ENCODE assay signal across 8 mouse cellular contexts in genomic region chr12:4817361-4818101, GRCm38 (mm10). TPM values are rescaled to one million over a fixed set of nuclear protein-coding genes. Genes with fewer than 3 reads are reported as not detected.
A peak's percentile ranks its signal among the peaks of the same experiment; 100 is the strongest.
DNase-seq lines count a peak whose midpoint lies in the region; ATAC-seq and TF ChIP-seq lines count a peak whose summit lies in the region.

Gene Sf3b6, plus strand, starts transcription at chr12:4817544.

- peaks cover 26% of the 10 kb centered on the region for H3K79me3 ChIP-seq in C2C12 (ENCODE audit: low read depth)

- under 1% methylated on average over 49 of the region's 49 CpGs for WGBS in heart, embryonic 11.5 days (ENCODE audit: insufficient replicate concordance)
- under 1% methylated on average over 49 of the region's 49 CpGs for WGBS in kidney, embryonic 16.5 days
- under 1% methylated on average over 49 of the region's 49 CpGs for WGBS in liver, adult 2 months

- H3K4me2 ChIP-seq in heart, embryonic 11.5 days: peak within 1 kb of the TSS; percentile 94
- H3K4me2 ChIP-seq in kidney, embryonic 16.5 days (replicated peaks; ENCODE audit: low read depth, low read length): peak within 1 kb of the TSS; percentile 83
- H3K4me2 ChIP-seq in myocyte (ENCODE audit: low read depth): peak within 1 kb of the TSS; percentile 95

- H3K36me3 ChIP-seq in C2C12 (ENCODE audit: control insufficient read depth, insufficient read depth) (peaks cover 23% of the 10 kb centered on the region), myocyte (ENCODE audit: control insufficient read depth, insufficient read depth) (peaks cover 21% of the 10 kb centered on the region)
- peaks cover 35% of the 10 kb centered on the region for H3K36me3 ChIP-seq in erythroblast, embryonic 14.5 days (ENCODE audit: control insufficient read depth)
- H3K36me3 ChIP-seq in heart, embryonic 11.5 days (ENCODE audit: control insufficient read depth, insufficient read depth, low read length): peaks cover 3% of the 10 kb centered on the region; the same call in 1 of the 2 replicates
- peaks cover 21% of the 10 kb centered on the region for H3K36me3 ChIP-seq in kidney, embryonic 16.5 days (ENCODE audit: insufficient read depth, low read length)
- H3K36me3 ChIP-seq in liver, adult 2 months (ENCODE audit: control insufficient read depth, insufficient read depth, low read length): peaks cover 17% of the 10 kb centered on the region
- H3K36me3 ChIP-seq in splenic B cell, adult 2 months (ENCODE audit: control insufficient read depth, insufficient read depth, low read length, poor library complexity, severe bottlenecking): peaks cover 10% of the 10 kb centered on the region; the same call in 1 of the 2 replicates

- DNase-seq in brain, embryonic 14.5 days (ENCODE audit: low read depth): peak; percentile 99
- peak; percentile 92 for DNase-seq in liver, adult 2 months (ENCODE audit: extremely low read depth, low read depth, low spot score)
- DNase-seq in splenic B cell, adult 2 months (ENCODE audit: low read depth, low spot score): peak; percentile 98

- H3K27me3 ChIP-seq in C2C12 (ENCODE audit: control insufficient read depth, insufficient read depth, insufficient read length): no peaks in the 10 kb centered on the region
- H3K27me3 ChIP-seq in erythroblast, embryonic 14.5 days (ENCODE audit: control insufficient read depth): peaks cover 6% of the 10 kb centered on the region
- no peaks in the 10 kb centered on the region for H3K27me3 ChIP-seq in heart, embryonic 11.5 days (ENCODE audit: control insufficient read depth, insufficient read depth, low read length)
- no peaks in the 10 kb centered on the region for H3K27me3 ChIP-seq in kidney, embryonic 16.5 days (ENCODE audit: insufficient read depth, low read length)
- H3K27me3 ChIP-seq in liver, adult 2 months (ENCODE audit: control insufficient read depth, insufficient read depth, low read length): no peaks in the 10 kb centered on the region
- no peaks in the 10 kb centered on the region for H3K27me3 ChIP-seq in myocyte (ENCODE audit: control insufficient read depth, insufficient read depth, insufficient read length)
- no peaks in the 10 kb centered on the region for H3K27me3 ChIP-seq in splenic B cell, adult 2 months (ENCODE audit: control insufficient read depth, insufficient read depth, low read length, poor library complexity, severe bottlenecking)

- H3K9ac ChIP-seq in heart, embryonic 11.5 days (ENCODE audit: low read depth, low read length): peak within 1 kb of the TSS; percentile 82
- peak within 1 kb of the TSS; percentile 87 for H3K9ac ChIP-seq in kidney, embryonic 16.5 days (replicated peaks; ENCODE audit: low read length)
- peak within 1 kb of the TSS; percentile 69 for H3K9ac ChIP-seq in liver, adult 2 months (ENCODE audit: low read depth, low read length)

- peak; percentile 92 for ATAC-seq in heart, embryonic 11.5 days (replicated peaks; ENCODE audit: insufficient number of reproducible peaks, low FRiP score, low TSS enrichment)
- ATAC-seq in kidney, embryonic 16.5 days (ENCODE audit: low FRiP score, low TSS enrichment): peak; percentile 98

- TF ChIP-seq CTCF in C2C12 (IDR thresholded peaks at IDR 0.05; ENCODE audit: control insufficient read depth, insufficient read depth, insufficient read length): no peak
- TF ChIP-seq CTCF in brain, embryonic 14.5 days (IDR thresholded peaks at IDR 0.05; ENCODE audit: borderline replicate concordance, extremely low read depth, insufficient read depth, insufficient read length): no peak
- TF ChIP-seq CTCF in liver, adult 2 months (IDR thresholded peaks at IDR 0.05; ENCODE audit: low read depth, low read length): no peak

- H3K4me1 ChIP-seq in erythroblast, embryonic 14.5 days (ENCODE audit: control insufficient read depth): peaks cover 37% of the 10 kb centered on the region
- 0 out of 2 replicates have a peak, but pooled peaks cover 3% of the 10 kb centered on the region for H3K4me1 ChIP-seq in heart, embryonic 11.5 days (ENCODE audit: control insufficient read depth, insufficient read depth, low read length)
- H3K4me1 ChIP-seq in kidney, embryonic 16.5 days (ENCODE audit: insufficient read depth, low read length): peaks cover 18% of the 10 kb centered on the region
- H3K4me1 ChIP-seq in liver, adult 2 months (ENCODE audit: control insufficient read depth, insufficient read depth, low read length): peaks cover 8% of the 10 kb centered on the region; the same call in 1 of the 2 replicates

- peak within 1 kb of the TSS; percentile 75 for H3K27ac ChIP-seq in heart, embryonic 11.5 days (ENCODE audit: low read depth, low read length)
- peak within 1 kb of the TSS; percentile 95 for H3K27ac ChIP-seq in kidney, embryonic 16.5 days (ENCODE audit: low read length)
- H3K27ac ChIP-seq in liver, adult 2 months (replicated peaks; ENCODE audit: insufficient read depth, low read depth, low read length): peak within 1 kb of the TSS; percentile 84

- H3ac ChIP-seq in C2C12 (ENCODE audit: control insufficient read depth, insufficient read length, low read depth) (peak within 1 kb of the TSS; percentile 87), myocyte (ENCODE audit: control insufficient read depth, insufficient read length) (peak within 1 kb of the TSS; percentile 35)

- peak within 1 kb of the TSS; percentile 93 for H3K4me3 ChIP-seq in C2C12 (ENCODE audit: insufficient read depth, poor library complexity, severe bottlenecking)
- H3K4me3 ChIP-seq in erythroblast, embryonic 14.5 days (replicated peaks): peak within 1 kb of the TSS; percentile 70
- peak within 1 kb of the TSS; percentile 91 for H3K4me3 ChIP-seq in heart, embryonic 11.5 days (ENCODE audit: low read depth, low read length)
- H3K4me3 ChIP-seq in kidney, embryonic 16.5 days (ENCODE audit: low read length): peak within 1 kb of the TSS; percentile 84
- peak within 1 kb of the TSS; percentile 64 for H3K4me3 ChIP-seq in liver, adult 2 months (ENCODE audit: insufficient read depth, low read depth, low read length)
- peak within 1 kb of the TSS; percentile 99 for H3K4me3 ChIP-seq in myocyte

- H3K79me2 ChIP-seq in C2C12 (ENCODE audit: control insufficient read depth, insufficient read depth): peaks cover 33% of the 10 kb centered on the region
- H3K79me2 ChIP-seq in liver, adult 2 months (ENCODE audit: control insufficient read depth, insufficient read depth, low read length): no peaks in the 10 kb centered on the region; the same call in 1 of the 2 replicates
- peaks cover 39% of the 10 kb centered on the region for H3K79me2 ChIP-seq in myocyte (ENCODE audit: control insufficient read depth, insufficient read depth)

- no peaks in the 10 kb centered on the region for H3K9me3 ChIP-seq in erythroblast, embryonic 14.5 days (ENCODE audit: control insufficient read depth, low read length)
- no peaks in the 10 kb centered on the region for H3K9me3 ChIP-seq in heart, embryonic 11.5 days (replicated peaks; ENCODE audit: control insufficient read depth, low read length)
- H3K9me3 ChIP-seq in kidney, embryonic 16.5 days (ENCODE audit: low read length): no peaks in the 10 kb centered on the region

- peak; percentile 89; the same call in 1 of the 2 replicates for TF ChIP-seq POLR2A in brain, embryonic 14.5 days (IDR thresholded peaks at IDR 0.05; ENCODE audit: borderline replicate concordance, extremely low read depth, insufficient read depth, insufficient read length, poor library complexity, severe bottlenecking)
- peak; percentile 82 for TF ChIP-seq POLR2A in liver, adult 2 months (IDR thresholded peaks at IDR 0.05; ENCODE audit: extremely low read depth, insufficient read depth, low read length)
- TF ChIP-seq POLR2A in myocyte (IDR thresholded peaks at IDR 0.05; ENCODE audit: insufficient read length, low read depth): peak; percentile 74

TF ChIP-seq in C2C12, 6 proteins besides CTCF, POLR2A, EP300 and RAD21:
- no peak for TF ChIP-seq FOSL1 (IDR thresholded peaks at IDR 0.05; ENCODE audit: insufficient read depth, low read length, poor library complexity, severe bottlenecking)
- TF ChIP-seq MAX (IDR thresholded peaks at IDR 0.05): peak; percentile 49

TF ChIP-seq in myocyte, 11 proteins besides CTCF, POLR2A, EP300 and RAD21:
- no peak for TF ChIP-seq CEBPB (IDR thresholded peaks at IDR 0.05; ENCODE audit: insufficient read depth, poor library complexity, severe bottlenecking)
- TF ChIP-seq POLR2AphosphoS2 (IDR thresholded peaks at IDR 0.05; ENCODE audit: insufficient read length, low read depth): peak; percentile 86
- no peak for TF ChIP-seq E2F4 (IDR thresholded peaks at IDR 0.05; ENCODE audit: insufficient read depth)
- TF ChIP-seq MYOD1 (IDR thresholded peaks at IDR 0.05; ENCODE audit: control insufficient read depth in 1 of 3, insufficient read length in 2 of 3, low read depth in 2 of 3): no peak
- no peak for TF ChIP-seq TCF12 (IDR thresholded peaks at IDR 0.05; ENCODE audit: insufficient read depth, poor library complexity, severe bottlenecking)
- no peak for TF ChIP-seq SRF (IDR thresholded peaks at IDR 0.05; ENCODE audit: control insufficient read depth, insufficient read length, low read depth)
- no peak for TF ChIP-seq MAX (IDR thresholded peaks at IDR 0.05; ENCODE audit: low read depth)

RNA-seq across cellular contexts. Expression of gene Sf3b6, which starts in this region (rescaled TPM):
- 103 TPM for polyA plus RNA-seq in C2C12 (2012; fragmentation: generic; extraction: Trizol)
- 161 and 173 TPM in 2 replicates for polyA plus RNA-seq in brain, embryonic 14.5 days (2012; rRNA removed)
- 0.51 and 0.52 TPM in 2 replicates for polyA plus RNA-seq in erythroblast, embryonic 14.5 days (2012)
- 175 and 184 TPM in 2 replicates for polyA plus RNA-seq in heart, embryonic 11.5 days (2014; fragmentation: Nextera tagmentation; extraction: Ambion mirVana)
- polyA plus RNA-seq in kidney, embryonic 16.5 days (2015; fragmentation: Nextera tagmentation; extraction: Ambion mirVana): 162 and 190 TPM in 2 replicates
- total RNA-seq in liver, adult 2 months (2014; rRNA removed): 64.2 and 67.3 TPM in 2 replicates
- 14.3 and 24.2 TPM in 2 replicates for polyA plus RNA-seq in liver, adult 2 months (2012; rRNA removed)
- 100.0 TPM for polyA plus RNA-seq in myocyte (2012; fragmentation: generic; extraction: Trizol)

Comparison
In these comparisons a context has a peak if more than half of its experiments do, and no peak if none do; other contexts are left out.
1. Peak in every context shown above with its lines: DNase-seq, ATAC-seq, H3K4me3 ChIP-seq and H3K27ac ChIP-seq.
2. RNA of gene Sf3b6 (polyA plus RNA-seq): 175 to 184 TPM in heart, embryonic 11.5 days, 162 to 190 TPM in kidney, embryonic 16.5 days, 161 to 173 TPM in brain, embryonic 14.5 days, 103 TPM in C2C12 (single experiment), 100.0 TPM in myocyte (single experiment) and 14.3 to 24.2 TPM in liver, adult 2 months; 0.51 to 0.52 TPM in erythroblast, embryonic 14.5 days; every median in the first group is over 10 times any median in the second.